Mouse (Mus musculus) heart, postnatal 0 days (tissue): ENCODE data around the gene Trove2.

ENCODE experiments used
- CTCF ChIP-seq: IDR thresholded peaks from 2 replicates; pipeline ENCODE4 v1.5.1; 2016; ENCODE audit warnings: antibody characterized with exemption, control low read depth, low read depth
- EP300 ChIP-seq: IDR thresholded peaks from 2 replicates; pipeline ENCODE4 v1.6.1; 2016; ENCODE audit warnings: antibody characterized with exemption, low read depth

DNA sequence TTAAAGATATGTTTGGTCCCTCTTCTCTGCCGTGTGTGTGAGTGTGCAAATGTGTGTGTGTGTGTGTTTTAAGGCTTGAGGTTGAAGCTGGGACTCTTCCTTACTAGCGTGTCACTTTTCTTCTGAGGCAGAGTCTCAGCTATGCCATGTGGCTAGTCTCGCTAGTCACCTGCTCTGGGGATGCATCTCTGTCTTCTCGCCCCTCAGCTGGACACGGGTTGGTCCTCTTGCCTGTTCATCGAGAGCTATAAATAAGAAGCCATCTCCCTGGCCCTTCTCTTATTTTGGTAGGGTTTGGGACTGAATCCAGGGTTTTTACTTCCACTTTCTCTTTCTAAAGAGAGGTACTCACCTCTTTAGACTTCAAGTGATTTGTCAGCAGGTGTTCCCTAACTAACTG, 10.6 kb downstream of the Trove2 start:
- no peak for TF ChIP-seq EP300
- no peak for TF ChIP-seq CTCF
